Mouse (Mus musculus) stomach, postnatal 0 days (tissue): ENCODE measurements at regions not wholly inside any gene's neighbourhood (a gene's known extent, or its start where the extent isn't known, plus 50 kb on each side); places are given as distances from the start of the nearest gene placed in this dataset.

Experiments used
- CTCF ChIP-seq: IDR thresholded peaks from 2 replicates; pipeline ENCODE4 v1.5.1; 2016; ENCODE audit warnings: antibody characterized with exemption, low read depth, mild to moderate bottlenecking, moderate library complexity
- EP300 ChIP-seq: optimal IDR thresholded peaks from 2 replicates; pipeline ENCODE3; 2016; ENCODE audit warnings: antibody characterized with exemption

- TF ChIP-seq CTCF = no peak
- TF ChIP-seq EP300 = no peak
These were observed 89.6 kb upstream of the Ywhaq start for GRCm38 (mm10) chr12:21507080-21507479.
